Mouse (Mus musculus) stomach, embryonic 15.5 days (tissue): Measurements from ENCODE around the gene Ino80d. TPM values are rescaled to one million over a fixed set of nuclear protein-coding genes. Genes with fewer than 3 reads are reported as not detected.
A peak's percentile ranks its signal among the peaks of the same experiment; 100 is the strongest.

Source experiments
- ATAC-seq: fragments of 200-750 bp; cut with Nextera tagmentation; 2 replicates; pipeline ENCODE4 v1.8.0; 2017; ENCODE audit warnings: low read depth, moderate number of reproducible peaks, moderate TSS enrichment; ENCODE audit not compliant: insufficient read depth, low FRiP score
- H3K27ac ChIP-seq: fragments of 300-500 bp; sonication (generic); 2 replicates; pipeline ENCODE4 v1.5.1; 2015; ENCODE audit warnings: mild to moderate bottlenecking, inconsistent platforms
- H3K27me3 ChIP-seq: fragments of 300-500 bp; sonication (generic); replicated peaks from 2 replicates; pipeline ENCODE4 v1.6.1; 2015; ENCODE audit warnings: inconsistent platforms
- H3K36me3 ChIP-seq: fragments of 300-500 bp; sonication (generic); 2 replicates; pipeline ENCODE4 v1.6.1; 2015; ENCODE audit warnings: inconsistent platforms
- H3K4me1 ChIP-seq: fragments of 300-500 bp; sonication (generic); 2 replicates; pipeline ENCODE4 v1.6.1; 2015; ENCODE audit warnings: inconsistent platforms
- H3K4me2 ChIP-seq: fragments of 300-500 bp; sonication (generic); 2 replicates; pipeline ENCODE4 v1.6.1; 2015; ENCODE audit warnings: mild to moderate bottlenecking, inconsistent platforms
- H3K4me3 ChIP-seq: fragments of 300-500 bp; sonication (generic); replicated peaks from 2 replicates; pipeline ENCODE4 v1.5.1; 2015; ENCODE audit warnings: inconsistent platforms
- H3K9ac ChIP-seq: fragments of 300-500 bp; sonication (generic); 2 replicates; pipeline ENCODE4 v1.6.1; 2015; ENCODE audit warnings: inconsistent platforms
- H3K9me3 ChIP-seq: fragments of 300-500 bp; sonication (generic); 2 replicates; pipeline ENCODE4 v1.6.1; 2016; ENCODE audit warnings: inconsistent platforms
- WGBS: fragments of 180-500 bp; shearing (Covaris S2); methylation state at CpG from one replicate; pipeline ENCODE4 v1.1.7; 2015; 5-methylcytosine and 5-hydroxymethylcytosine counted together
- polyA plus RNA-seq: library from polyadenylated mRNA; unstranded; fragments of >200 nt; fragmentation: Nextera tagmentation; extraction: Ambion mirVana; gene quantifications from 2 replicates; pipeline ENCODE4 v1.2.1, GENCODE M21; 2015

The Ino80d gene
- polyA plus RNA-seq, 1 experiment from 2014 or later, result 12.9 TPM

GRCm38 (mm10) chr1:63122005-63122404 lies 7.5 kb upstream of the Ino80d start:
- H3K27ac ChIP-seq, result no peak overlapping the region
- H3K4me2 ChIP-seq, result no peak overlapping the region
- ATAC-seq, result no peak
- H3K36me3 ChIP-seq, result peaks cover 36% of the 10 kb centered on the region
- no peaks in the 10 kb centered on the region for H3K27me3 ChIP-seq
- H3K4me1 ChIP-seq, result no peaks in the 10 kb centered on the region
- no peak overlapping the region for H3K4me3 ChIP-seq
- H3K9ac ChIP-seq, result no peak overlapping the region
- whole genome bisulfite sequencing, result 82% methylated on average over 6 of the region's 6 CpGs
- H3K9me3 ChIP-seq, result no peaks in the 10 kb centered on the region

- 87% methylated on average over 2 of the region's 2 CpGs for WGBS
- ATAC-seq, result no peak
- Histone ChIP-seq H3K27me3 (no peaks in the 10 kb centered on the region), H3K4me3 (no peak overlapping the region), H3K4me1 (no peaks in the 10 kb centered on the region), H3K27ac (no peak overlapping the region), H3K4me2 (no peak overlapping the region), H3K9ac (no peak overlapping the region), H3K9me3 (no peaks in the 10 kb centered on the region), H3K36me3 (peaks cover 33% of the 10 kb centered on the region)
Measured at GRCm38 (mm10) chr1:63120382-63120781, 5.9 kb upstream of the Ino80d start.

GRCm38 (mm10) chr1:63119675-63120074 lies 5.2 kb upstream of the Ino80d start:
- H3K9me3 ChIP-seq, result no peaks in the 10 kb centered on the region
- H3K36me3 ChIP-seq, result peaks cover 30% of the 10 kb centered on the region
- no peak for ATAC-seq
- no peak overlapping the region for H3K4me3 ChIP-seq
- 85% methylated on average over 4 of the region's 4 CpGs for WGBS
- H3K4me1 ChIP-seq, result no peaks in the 10 kb centered on the region
- H3K4me2 ChIP-seq, result no peak overlapping the region
- no peak overlapping the region for H3K9ac ChIP-seq
- no peaks in the 10 kb centered on the region for H3K27me3 ChIP-seq
- H3K27ac ChIP-seq, result no peak overlapping the region

GRCm38 (mm10) chr1:63115540-63115939 lies 1.1 kb upstream of the Ino80d start:
- Histone ChIP-seq H3K9ac (peak overlapping the region; percentile 9; the same call in 1 of the 2 replicates), H3K4me3 (peak overlapping the region; percentile 86), H3K4me1 (peaks cover 5% of the 10 kb centered on the region; the same call in 1 of the 2 replicates), H3K27me3 (no peaks in the 10 kb centered on the region), H3K27ac (peak overlapping the region; percentile 99), H3K9me3 (no peaks in the 10 kb centered on the region), H3K4me2 (peak overlapping the region; percentile 70), H3K36me3 (peaks cover 16% of the 10 kb centered on the region)
- 21% methylated on average over 3 of the region's 3 CpGs for WGBS
- ATAC-seq, result no peak

GRCm38 (mm10) chr1:63115096-63115495 lies 629 bp upstream of the Ino80d start:
- WGBS, result 7% methylated on average over 4 of the region's 4 CpGs
- ATAC-seq, result no peak
- H3K9me3 ChIP-seq, result no peaks in the 10 kb centered on the region
- no peaks in the 10 kb centered on the region for H3K27me3 ChIP-seq
- peak overlapping the region; percentile 99 for H3K27ac ChIP-seq
- peaks cover 7% of the 10 kb centered on the region; the same call in 1 of the 2 replicates for H3K4me1 ChIP-seq
- peak overlapping the region; percentile 70 for H3K4me2 ChIP-seq
- H3K9ac ChIP-seq, result peak overlapping the region; percentile 88; the same call in 1 of the 2 replicates
- H3K4me3 ChIP-seq, result peak overlapping the region; percentile 86
- H3K36me3 ChIP-seq, result peaks cover 12% of the 10 kb centered on the region

GRCm38 (mm10) chr1:63113274-63114135 lies 962 bp downstream of the Ino80d start:
- Histone ChIP-seq H3K27ac (peak overlapping the region; percentile 99), H3K27me3 (no peaks in the 10 kb centered on the region), H3K4me3 (peak overlapping the region; percentile 86), H3K9ac (peak overlapping the region; percentile 88), H3K4me2 (peak overlapping the region; percentile 70), H3K4me1 (peaks cover 7% of the 10 kb centered on the region; the same call in 1 of the 2 replicates), H3K9me3 (no peaks in the 10 kb centered on the region), H3K36me3 (peaks cover 5% of the 10 kb centered on the region; the same call in 1 of the 2 replicates)
- under 1% methylated on average over 58 of the region's 92 CpGs for WGBS
- peak; percentile 66 for ATAC-seq

GRCm38 (mm10) chr1:63112865-63113261 lies 1.6 kb downstream of the Ino80d start:
- H3K4me3 ChIP-seq, result peak overlapping the region; percentile 86
- H3K27me3 ChIP-seq, result no peaks in the 10 kb centered on the region
- peak overlapping the region; percentile 99 for H3K27ac ChIP-seq
- 2% methylated on average over 11 of the region's 11 CpGs for WGBS
- H3K4me2 ChIP-seq, result peak overlapping the region; percentile 70
- ATAC-seq, result no peak
- no peaks in the 10 kb centered on the region for H3K9me3 ChIP-seq
- H3K9ac ChIP-seq, result peak overlapping the region; percentile 88
- no peaks in the 10 kb centered on the region for H3K36me3 ChIP-seq
- H3K4me1 ChIP-seq, result peaks cover 7% of the 10 kb centered on the region; the same call in 1 of the 2 replicates

- Histone ChIP-seq H3K27me3 (no peaks in the 10 kb centered on the region), H3K9me3 (no peaks in the 10 kb centered on the region), H3K27ac (peak overlapping the region; percentile 99), H3K9ac (peak overlapping the region; percentile 88), H3K4me1 (peaks cover 7% of the 10 kb centered on the region; the same call in 1 of the 2 replicates), H3K4me2 (peak overlapping the region; percentile 70), H3K36me3 (no peaks in the 10 kb centered on the region), H3K4me3 (peak overlapping the region; percentile 86)
- no peak for ATAC-seq
- 37% methylated on average over 8 of the region's 8 CpGs for WGBS
Measured at GRCm38 (mm10) chr1:63112151-63112864, 2.2 kb downstream of the Ino80d start.

GRCm38 (mm10) chr1:63110536-63111285 lies 3.8 kb downstream of the Ino80d start:
- no peak overlapping the region; the same call in 1 of the 2 replicates for H3K27ac ChIP-seq
- no peaks in the 10 kb centered on the region for H3K9me3 ChIP-seq
- H3K4me2 ChIP-seq, result no peak overlapping the region
- peaks cover 7% of the 10 kb centered on the region; the same call in 1 of the 2 replicates for H3K4me1 ChIP-seq
- peaks cover 2% of the 10 kb centered on the region; the same call in 1 of the 2 replicates for H3K36me3 ChIP-seq
- no peak for ATAC-seq
- no peak overlapping the region for H3K4me3 ChIP-seq
- WGBS, result 43% methylated on average over 7 of the region's 7 CpGs
- H3K9ac ChIP-seq, result no peak overlapping the region
- H3K27me3 ChIP-seq, result no peaks in the 10 kb centered on the region

GRCm38 (mm10) chr1:63107614-63108327 lies 6.7 kb downstream of the Ino80d start:
- no peak for ATAC-seq
- peaks cover 7% of the 10 kb centered on the region; the same call in 1 of the 2 replicates for H3K4me1 ChIP-seq
- no peaks in the 10 kb centered on the region for H3K27me3 ChIP-seq
- no peaks in the 10 kb centered on the region for H3K9me3 ChIP-seq
- H3K4me3 ChIP-seq, result no peak overlapping the region
- H3K9ac ChIP-seq, result no peak overlapping the region
- H3K27ac ChIP-seq, result peak overlapping the region; percentile 59; the same call in 1 of the 2 replicates
- WGBS, result 68% methylated on average over 6 of the region's 6 CpGs
- peaks cover 13% of the 10 kb centered on the region for H3K36me3 ChIP-seq
- no peak overlapping the region for H3K4me2 ChIP-seq
